Mouse (Mus musculus) myocyte (in vitro differentiated cells): ENCODE measurements around the gene Lekr1. TPM values are rescaled to one million over a fixed set of nuclear protein-coding genes. Genes with fewer than 3 reads are reported as not detected.
A peak's percentile ranks its signal among the peaks of the same experiment; 100 is the strongest.

ENCODE experiments used
- H3K27me3 ChIP-seq: one replicate; pipeline ENCODE4 v1.6.1; 2011; ENCODE audit not compliant: control insufficient read depth, insufficient read depth, insufficient read length
- H3K36me3 ChIP-seq: one replicate; pipeline ENCODE4 v1.6.1; 2011; ENCODE audit not compliant: control insufficient read depth, insufficient read depth
- H3K4me2 ChIP-seq: one replicate; pipeline ENCODE4 v1.6.1; 2011; ENCODE audit warnings: low read depth, control low read depth
- H3K4me3 ChIP-seq: one replicate; pipeline ENCODE4 v1.5.1; 2011; ENCODE audit warnings: mild to moderate bottlenecking, control low read depth, moderate library complexity
- H3K79me2 ChIP-seq: one replicate; pipeline ENCODE4 v1.6.1; 2011; ENCODE audit not compliant: control insufficient read depth, insufficient read depth
- H3ac ChIP-seq: one replicate; pipeline ENCODE4 v1.6.1; 2011; ENCODE audit not compliant: control insufficient read depth, insufficient read length
- CEBPB ChIP-seq: IDR thresholded peaks from 2 replicates; pipeline ENCODE4 v1.6.1; 2011; ENCODE audit warnings: mild to moderate bottlenecking, moderate library complexity; ENCODE audit not compliant: poor library complexity, insufficient read depth, severe bottlenecking
- E2F4 ChIP-seq: IDR thresholded peaks from one replicate; pipeline ENCODE4 v1.6.1; 2011; ENCODE audit warnings: mild to moderate bottlenecking, control low read depth, moderate library complexity; ENCODE audit not compliant: insufficient read depth
- MAX ChIP-seq: IDR thresholded peaks from one replicate; pipeline ENCODE4 v1.6.1; 2011; ENCODE audit warnings: low read depth, mild to moderate bottlenecking, control low read depth
- MYOD1 ChIP-seq, 3 experiments: IDR thresholded peaks; one replicate each; pipeline ENCODE4 v1.6.1; 2011; ENCODE audit warnings: control low read depth in 2 of 3, low read depth in 2 of 3, mild to moderate bottlenecking in 2 of 3, moderate library complexity in 1 of 3; ENCODE audit not compliant: insufficient read length in 2 of 3, control insufficient read depth in 1 of 3
- MYOG ChIP-seq, 3 experiments: IDR thresholded peaks; one replicate each; pipeline ENCODE4 v1.6.1; 2011; ENCODE audit warnings: control low read depth in 2 of 3, low read depth in 2 of 3, mild to moderate bottlenecking in 2 of 3; ENCODE audit not compliant: insufficient read length in 2 of 3, control insufficient read depth in 1 of 3, insufficient read depth in 1 of 3
- POLR2A ChIP-seq: IDR thresholded peaks from one replicate; pipeline ENCODE4 v1.6.1; 2011; ENCODE audit warnings: low read depth, mild to moderate bottlenecking, control low read depth, moderate library complexity; ENCODE audit not compliant: insufficient read length
- POLR2AphosphoS2 ChIP-seq: IDR thresholded peaks from one replicate; pipeline ENCODE4 v1.6.1; 2011; ENCODE audit warnings: low read depth, control low read depth; ENCODE audit not compliant: insufficient read length
- REST ChIP-seq: IDR thresholded peaks from one replicate; pipeline ENCODE4 v1.6.1; 2011; ENCODE audit warnings: mild to moderate bottlenecking, control low read depth, moderate library complexity; ENCODE audit not compliant: insufficient read depth, insufficient read length
- SRF ChIP-seq: IDR thresholded peaks from one replicate; pipeline ENCODE4 v1.6.1; 2011; ENCODE audit warnings: low read depth; ENCODE audit not compliant: control insufficient read depth, insufficient read length
- TCF12 ChIP-seq: IDR thresholded peaks from one replicate; pipeline ENCODE4 v1.6.1; 2011; ENCODE audit warnings: mild to moderate bottlenecking, control low read depth; ENCODE audit not compliant: poor library complexity, insufficient read depth, severe bottlenecking
- TCF3 ChIP-seq: IDR thresholded peaks from one replicate; pipeline ENCODE4 v1.6.1; 2011; ENCODE audit warnings: low read depth, control low read depth; ENCODE audit not compliant: insufficient read length
- USF1 ChIP-seq: IDR thresholded peaks from one replicate; pipeline ENCODE4 v1.6.1; 2011; ENCODE audit warnings: low read depth, mild to moderate bottlenecking, control low read depth, moderate library complexity
- polyA plus RNA-seq: library from polyadenylated mRNA; unstranded; fragments of >200 nt; fragmentation: generic; extraction: Trizol; gene quantifications from one replicate; pipeline ENCODE4 v1.2.1, GENCODE M21; 2012; ENCODE audit warnings: missing spikeins

Lekr1 gene
- polyA plus RNA-seq, 1 experiment: 0.65 TPM

- H3K4me3 ChIP-seq: no peak overlapping the region
- no peak overlapping the region for H3ac ChIP-seq
- no peaks in the 10 kb centered on the region for H3K79me2 ChIP-seq
- H3K4me2 ChIP-seq: no peak overlapping the region
- H3K36me3 ChIP-seq: no peaks in the 10 kb centered on the region
- no peaks in the 10 kb centered on the region for H3K27me3 ChIP-seq
- TF ChIP-seq MYOD1 (IDR thresholded peaks at IDR 0.05; ENCODE audit: control insufficient read depth in 1 of 3, insufficient read length in 2 of 3, low read depth in 2 of 3): no peak
- no peak for TF ChIP-seq CEBPB
- no peak for TF ChIP-seq USF1
- TF ChIP-seq TCF3: no peak
- TF ChIP-seq MAX: no peak
- no peak for TF ChIP-seq MYOG (IDR thresholded peaks at IDR 0.05; ENCODE audit: control insufficient read depth in 1 of 3, insufficient read depth in 1 of 3, insufficient read length in 2 of 3, low read depth in 2 of 3)
- TF ChIP-seq SRF: no peak
- TF ChIP-seq TCF12: no peak
- TF ChIP-seq REST: no peak
- TF ChIP-seq POLR2A: no peak
- TF ChIP-seq POLR2AphosphoS2: no peak
- TF ChIP-seq E2F4: no peak
These were observed 131.5 kb downstream of the Lekr1 start for GRCm38 (mm10) chr3:65797345-65798137.

GRCm38 (mm10) chr3:65800962-65801361, 134.9 kb downstream of the Lekr1 start:
- no peak overlapping the region for H3K4me3 ChIP-seq
- no peaks in the 10 kb centered on the region for H3K79me2 ChIP-seq
- no peak overlapping the region for H3ac ChIP-seq
- H3K4me2 ChIP-seq: no peak overlapping the region
- no peaks in the 10 kb centered on the region for H3K36me3 ChIP-seq
- H3K27me3 ChIP-seq: no peaks in the 10 kb centered on the region
- TF ChIP-seq MYOD1 (IDR thresholded peaks at IDR 0.05; ENCODE audit: control insufficient read depth in 1 of 3, insufficient read length in 2 of 3, low read depth in 2 of 3) (no peak), USF1 (no peak), TCF3 (no peak), POLR2AphosphoS2 (no peak), MYOG (IDR thresholded peaks at IDR 0.05; ENCODE audit: control insufficient read depth in 1 of 3, insufficient read depth in 1 of 3, insufficient read length in 2 of 3, low read depth in 2 of 3) (no peak), SRF (no peak), REST (no peak), E2F4 (no peak), CEBPB (no peak), MAX (no peak), POLR2A (no peak), TCF12 (no peak)

GRCm38 (mm10) chr3:65802185-65802584, 136.2 kb downstream of the Lekr1 start:
- no peaks in the 10 kb centered on the region for H3K36me3 ChIP-seq
- H3K4me2 ChIP-seq: peak overlapping the region; percentile 53
- no peak overlapping the region for H3ac ChIP-seq
- H3K27me3 ChIP-seq: no peaks in the 10 kb centered on the region
- H3K4me3 ChIP-seq: no peak overlapping the region
- TF ChIP-seq TCF12 (peak; percentile 87), USF1 (no peak), E2F4 (no peak), POLR2AphosphoS2 (no peak), TCF3 (peak; percentile 81), MYOG (IDR thresholded peaks at IDR 0.05; ENCODE audit: control insufficient read depth in 1 of 3, insufficient read depth in 1 of 3, insufficient read length in 2 of 3, low read depth in 2 of 3) (peak in 2 of 3 experiments; percentile 76 to 91), CEBPB (no peak), SRF (no peak), MAX (no peak), REST (no peak), MYOD1 (IDR thresholded peaks at IDR 0.05; ENCODE audit: control insufficient read depth in 1 of 3, insufficient read length in 2 of 3, low read depth in 2 of 3) (peak; percentile 65 to 98 (median 97)), POLR2A (no peak)
- no peaks in the 10 kb centered on the region for H3K79me2 ChIP-seq

- Histone ChIP-seq H3K4me2 (peak overlapping the region; percentile 34), H3K79me2 (no peaks in the 10 kb centered on the region), H3K4me3 (no peak overlapping the region), H3K36me3 (no peaks in the 10 kb centered on the region), H3ac (no peak overlapping the region), H3K27me3 (no peaks in the 10 kb centered on the region)
- TF ChIP-seq SRF (no peak), MYOD1 (IDR thresholded peaks at IDR 0.05; ENCODE audit: control insufficient read depth in 1 of 3, insufficient read length in 2 of 3, low read depth in 2 of 3) (peak in 2 of 3 experiments; percentile 24 to 75), MYOG (IDR thresholded peaks at IDR 0.05; ENCODE audit: control insufficient read depth in 1 of 3, insufficient read depth in 1 of 3, insufficient read length in 2 of 3, low read depth in 2 of 3) (peak in 1 of 3 experiments; percentile 36)
These were observed 136.8 kb downstream of the Lekr1 start for GRCm38 (mm10) chr3:65802868-65803267.

GRCm38 (mm10) chr3:65814881-65815280, 148.9 kb downstream of the Lekr1 start:
- H3K4me2 ChIP-seq: no peak overlapping the region
- no peaks in the 10 kb centered on the region for H3K27me3 ChIP-seq
- H3ac ChIP-seq: no peak overlapping the region
- TF ChIP-seq REST (no peak), POLR2A (no peak), E2F4 (no peak), SRF (no peak), TCF12 (no peak), MAX (no peak), MYOD1 (IDR thresholded peaks at IDR 0.05; ENCODE audit: control insufficient read depth in 1 of 3, insufficient read length in 2 of 3, low read depth in 2 of 3) (no peak)
- H3K79me2 ChIP-seq: no peaks in the 10 kb centered on the region
- H3K4me3 ChIP-seq: no peak overlapping the region
- H3K36me3 ChIP-seq: no peaks in the 10 kb centered on the region
